Comparison of ENCODE assay signal across 27 mouse cellular contexts in the genomic region with DNA sequence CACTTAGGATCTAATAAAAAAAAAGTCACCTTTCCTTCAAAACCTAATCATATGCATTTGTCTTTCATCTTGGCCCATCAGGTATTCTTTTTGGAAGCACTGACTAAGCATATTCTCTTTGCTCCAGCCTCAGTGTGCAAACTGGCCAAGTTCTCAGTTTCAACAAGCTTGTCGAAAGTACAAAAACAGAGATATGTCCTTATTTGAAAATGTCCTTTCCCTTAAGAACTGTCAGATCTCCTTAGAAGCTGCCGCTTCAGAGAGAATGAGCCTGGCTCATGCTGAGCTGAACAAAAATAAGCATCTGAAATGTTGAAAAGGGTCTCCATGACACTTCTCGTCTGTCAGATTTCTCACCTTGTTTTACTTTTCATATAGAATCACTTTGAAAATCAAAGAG. TPM values are rescaled to one million over a fixed set of nuclear protein-coding genes. Genes with fewer than 3 reads are reported as not detected.
"Had no signal": no experiment of that assay in that cellular context is flagged by ENCODE, and none has a peak within 500 bp of the region (broad histone marks: within the 10 kb centered on the region; RNA-seq: fewer than 3 reads in every experiment).

No protein-coding gene starts in this region.

- H3K27me3 ChIP-seq: heart, embryonic 12.5 days; hindbrain, embryonic 12.5 days; intestine, embryonic 15.5 days; limb, embryonic 12.5 days; liver, embryonic 13.5 days had no signal

- H3K4me1 ChIP-seq: heart, embryonic 10.5 days; heart, embryonic 12.5 days; hindbrain, embryonic 10.5 days; hindbrain, embryonic 12.5 days; intestine, embryonic 15.5 days; limb, embryonic 10.5 days; limb, embryonic 12.5 days; liver, embryonic 13.5 days had no signal

- H3K4me2 ChIP-seq: heart, embryonic 12.5 days; hindbrain, embryonic 12.5 days; hindbrain, embryonic 14.5 days; intestine, embryonic 15.5 days; limb, embryonic 12.5 days; liver, embryonic 11.5 days; liver, embryonic 13.5 days had no signal

- H3K36me3 ChIP-seq: heart, embryonic 10.5 days; heart, embryonic 12.5 days; hindbrain, embryonic 10.5 days; hindbrain, embryonic 12.5 days; intestine, embryonic 15.5 days; limb, embryonic 10.5 days; limb, embryonic 12.5 days; liver, embryonic 13.5 days had no signal

- H3K9me3 ChIP-seq: heart, embryonic 10.5 days; heart, embryonic 12.5 days; hindbrain, embryonic 10.5 days; hindbrain, embryonic 12.5 days; intestine, embryonic 15.5 days; limb, embryonic 10.5 days; limb, embryonic 12.5 days; liver, embryonic 13.5 days had no signal

- H3K4me3 ChIP-seq: heart, embryonic 10.5 days; heart, embryonic 12.5 days; hindbrain, embryonic 10.5 days; hindbrain, embryonic 12.5 days; intestine, embryonic 15.5 days; layer of hippocampus, adult 2 months; left cerebral cortex, adult 2 months; limb, embryonic 10.5 days; limb, embryonic 12.5 days; liver, embryonic 13.5 days had no signal

- ATAC-seq: hindbrain, embryonic 16.5 days; inflammation-experienced regulatory T-cells, adult 6 months; intestine, embryonic 15.5 days; intestine, postnatal 0 days had no signal

- H3K27ac ChIP-seq: heart, embryonic 10.5 days; hindbrain, embryonic 10.5 days; hindbrain, embryonic 12.5 days; hindbrain, embryonic 14.5 days; intestine, embryonic 15.5 days; layer of hippocampus, adult 2 months; left cerebral cortex, adult 2 months; limb, embryonic 10.5 days; limb, embryonic 12.5 days; liver, embryonic 13.5 days had no signal

- DNase-seq: gastrocnemius, postnatal 14 days; gastrocnemius, postnatal 36 days; heart, adult 18-20 months; heart, postnatal 10 days; heart, postnatal 4 days; kidney, adult 18-20 months; kidney, adult 8-10 months; kidney, postnatal 10 days; kidney, postnatal 25 days; kidney, postnatal 4 days; liver; liver, embryonic 13.5 days had no signal

- H3K9ac ChIP-seq: heart, embryonic 12.5 days; hindbrain, embryonic 12.5 days; hindbrain, embryonic 14.5 days; intestine, embryonic 15.5 days; limb, embryonic 12.5 days; liver, embryonic 13.5 days had no signal

RNA-seq across cellular contexts. Expression of a gene that starts 55.0 kb away (rescaled TPM):
- total RNA-seq: granulocyte monocyte progenitor cell, adult 5-6 weeks had no signal
